Mouse (Mus musculus): Measurements from ENCODE around the gene Borcs6. TPM values are rescaled to one million over a fixed set of nuclear protein-coding genes. Genes with fewer than 3 reads are reported as not detected.

Gene Borcs6
- polyA plus RNA-seq, 1 experiment, result 22.1 TPM

DNA sequence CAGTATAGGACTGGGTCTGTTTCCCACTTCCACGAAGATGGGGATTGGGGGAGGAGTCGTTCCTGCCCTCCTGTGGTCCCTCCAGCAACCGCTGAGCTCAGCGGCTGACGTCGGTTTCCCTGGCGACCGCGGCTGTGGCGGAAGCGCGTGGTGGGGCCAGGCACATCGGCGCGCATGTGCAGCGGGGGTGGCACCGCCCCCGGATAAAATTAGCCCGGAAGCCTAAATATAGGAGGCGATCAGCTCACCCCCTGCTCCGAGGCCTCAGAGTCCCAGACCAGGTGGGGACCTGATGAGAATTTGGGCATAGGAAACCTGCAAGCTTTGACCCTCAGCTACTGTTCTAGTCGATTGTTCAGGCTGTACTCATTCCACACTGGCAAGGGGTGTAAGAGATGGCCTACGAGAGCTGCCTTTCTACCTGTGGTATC lies 40.4 kb downstream of the Borcs6 start:
- DNase-seq (ENCODE audit: low read depth), result peak; percentile 94
- TF ChIP-seq POLR2A (IDR thresholded peaks at IDR 0.05; ENCODE audit: borderline replicate concordance, extremely low read depth, insufficient read depth, insufficient read length, poor library complexity, severe bottlenecking) (no peak), CTCF (IDR thresholded peaks at IDR 0.05; ENCODE audit: borderline replicate concordance, extremely low read depth, insufficient read depth, insufficient read length) (0 out of 2 replicates have a peak, but pooled peaks have one; percentile 6)

DNA sequence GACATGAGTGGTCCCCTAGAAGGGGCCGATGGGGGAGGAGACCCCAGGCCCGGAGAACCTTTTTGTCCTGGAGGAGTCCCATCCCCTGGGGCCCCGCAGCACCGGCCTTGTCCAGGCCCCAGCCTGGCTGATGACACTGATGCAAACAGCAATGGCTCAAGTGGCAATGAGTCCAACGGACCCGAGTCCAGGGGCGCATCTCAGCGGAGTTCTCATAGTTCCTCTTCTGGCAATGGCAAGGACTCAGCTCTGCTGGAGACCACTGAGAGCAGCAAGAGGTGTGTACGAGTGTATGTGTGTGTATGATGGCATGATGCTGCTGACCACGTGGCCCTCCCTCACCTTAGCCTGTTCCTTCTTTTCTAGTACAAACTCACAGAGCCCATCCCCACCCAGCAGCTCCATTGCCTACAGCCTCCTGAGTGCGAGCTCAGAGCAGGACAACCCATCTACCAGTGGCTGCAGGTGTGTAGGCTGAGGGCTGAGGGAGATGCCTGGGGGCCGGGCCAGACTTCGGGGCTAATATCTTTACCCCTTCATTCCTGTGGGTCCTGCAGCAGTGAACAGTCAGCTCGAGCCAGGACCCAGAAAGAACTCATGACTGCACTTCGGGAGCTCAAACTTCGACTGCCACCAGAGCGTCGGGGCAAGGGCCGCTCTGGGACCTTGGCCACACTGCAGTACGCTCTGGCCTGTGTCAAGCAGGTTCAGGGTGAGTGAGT lies 41.3 kb downstream of the Borcs6 start:
- no peak for DNase-seq (ENCODE audit: low read depth)
- TF ChIP-seq POLR2A (IDR thresholded peaks at IDR 0.05; ENCODE audit: borderline replicate concordance, extremely low read depth, insufficient read depth, insufficient read length, poor library complexity, severe bottlenecking), result no peak
- TF ChIP-seq CTCF (IDR thresholded peaks at IDR 0.05; ENCODE audit: borderline replicate concordance, extremely low read depth, insufficient read depth, insufficient read length), result no peak

DNA sequence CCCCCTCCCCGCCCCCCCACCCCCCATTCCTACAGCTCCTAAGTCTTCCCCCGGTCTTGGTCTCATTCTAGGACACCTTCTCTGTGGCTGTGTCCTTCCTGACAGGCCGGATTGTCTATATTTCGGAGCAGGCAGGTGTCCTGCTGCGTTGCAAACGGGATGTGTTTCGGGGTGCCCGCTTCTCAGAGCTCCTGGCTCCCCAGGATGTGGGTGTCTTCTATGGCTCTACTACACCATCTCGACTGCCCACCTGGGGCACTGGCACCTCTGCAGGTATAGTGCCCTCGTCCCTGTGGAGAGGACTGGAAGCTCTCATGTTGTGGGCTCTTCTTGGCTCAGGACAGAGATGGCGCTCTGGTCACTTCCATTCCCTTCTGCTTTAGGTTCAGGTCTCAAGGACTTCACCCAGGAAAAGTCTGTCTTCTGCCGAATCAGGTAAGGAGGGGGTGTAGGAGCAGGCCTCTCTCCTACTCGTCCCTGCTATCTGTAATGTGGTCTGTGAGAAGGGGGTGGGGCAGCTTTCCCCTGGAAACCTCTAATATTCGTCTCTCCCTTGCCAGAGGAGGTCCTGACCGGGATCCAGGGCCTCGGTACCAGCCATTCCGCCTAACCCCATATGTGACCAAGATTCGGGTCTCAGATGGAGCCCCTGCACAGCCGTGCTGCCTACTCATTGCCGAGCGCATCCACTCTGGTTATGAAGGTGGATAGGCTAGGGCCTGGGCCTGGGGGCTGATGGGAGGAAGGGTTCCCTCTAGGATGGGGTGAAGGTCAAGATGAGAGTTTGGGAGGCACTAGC lies 42.3 kb downstream of the Borcs6 start:
- no peak for DNase-seq (ENCODE audit: low read depth)
- TF ChIP-seq CTCF (IDR thresholded peaks at IDR 0.05; ENCODE audit: borderline replicate concordance, extremely low read depth, insufficient read depth, insufficient read length) (no peak), POLR2A (IDR thresholded peaks at IDR 0.05; ENCODE audit: borderline replicate concordance, extremely low read depth, insufficient read depth, insufficient read length, poor library complexity, severe bottlenecking) (no peak)

DNA sequence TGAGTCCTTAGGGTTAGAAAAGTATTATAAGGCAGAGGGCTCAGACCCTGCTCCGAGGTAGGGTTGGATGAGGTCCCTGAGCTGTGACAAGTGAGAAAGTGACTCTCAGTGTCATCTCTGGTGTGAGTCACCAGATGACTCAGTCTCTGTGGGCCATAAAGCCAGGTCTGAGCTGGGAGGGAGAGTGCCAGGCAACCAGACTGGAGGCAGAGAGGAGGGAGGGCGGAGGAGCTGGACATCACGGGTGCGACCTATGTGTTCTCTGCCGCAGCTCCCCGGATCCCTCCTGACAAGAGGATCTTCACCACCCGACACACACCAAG lies 42.8 kb downstream of the Borcs6 start:
- DNase-seq (ENCODE audit: low read depth), result no peak
- TF ChIP-seq POLR2A (IDR thresholded peaks at IDR 0.05; ENCODE audit: borderline replicate concordance, extremely low read depth, insufficient read depth, insufficient read length, poor library complexity, severe bottlenecking), result no peak
- no peak for TF ChIP-seq CTCF (IDR thresholded peaks at IDR 0.05; ENCODE audit: borderline replicate concordance, extremely low read depth, insufficient read depth, insufficient read length)

DNA sequence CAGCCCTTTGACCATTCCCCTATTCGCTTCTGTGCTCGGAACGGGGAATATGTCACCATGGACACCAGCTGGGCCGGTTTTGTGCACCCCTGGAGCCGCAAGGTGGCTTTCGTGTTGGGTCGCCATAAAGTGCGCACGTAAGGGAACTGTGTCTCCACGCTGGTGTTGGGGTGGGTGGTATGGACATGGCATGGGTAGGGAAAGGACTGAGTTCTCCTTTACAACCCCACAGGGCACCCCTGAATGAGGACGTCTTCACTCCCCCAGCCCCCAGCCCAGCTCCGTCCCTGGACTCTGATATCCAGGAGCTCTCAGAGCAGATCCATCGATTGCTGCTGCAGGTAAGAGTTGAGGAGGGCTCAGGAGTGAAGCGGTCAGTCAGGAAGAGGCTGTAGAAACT lies 43.6 kb downstream of the Borcs6 start:
- no peak for TF ChIP-seq POLR2A (IDR thresholded peaks at IDR 0.05; ENCODE audit: borderline replicate concordance, extremely low read depth, insufficient read depth, insufficient read length, poor library complexity, severe bottlenecking)
- TF ChIP-seq CTCF (IDR thresholded peaks at IDR 0.05; ENCODE audit: borderline replicate concordance, extremely low read depth, insufficient read depth, insufficient read length), result no peak
- DNase-seq (ENCODE audit: low read depth), result no peak

DNA sequence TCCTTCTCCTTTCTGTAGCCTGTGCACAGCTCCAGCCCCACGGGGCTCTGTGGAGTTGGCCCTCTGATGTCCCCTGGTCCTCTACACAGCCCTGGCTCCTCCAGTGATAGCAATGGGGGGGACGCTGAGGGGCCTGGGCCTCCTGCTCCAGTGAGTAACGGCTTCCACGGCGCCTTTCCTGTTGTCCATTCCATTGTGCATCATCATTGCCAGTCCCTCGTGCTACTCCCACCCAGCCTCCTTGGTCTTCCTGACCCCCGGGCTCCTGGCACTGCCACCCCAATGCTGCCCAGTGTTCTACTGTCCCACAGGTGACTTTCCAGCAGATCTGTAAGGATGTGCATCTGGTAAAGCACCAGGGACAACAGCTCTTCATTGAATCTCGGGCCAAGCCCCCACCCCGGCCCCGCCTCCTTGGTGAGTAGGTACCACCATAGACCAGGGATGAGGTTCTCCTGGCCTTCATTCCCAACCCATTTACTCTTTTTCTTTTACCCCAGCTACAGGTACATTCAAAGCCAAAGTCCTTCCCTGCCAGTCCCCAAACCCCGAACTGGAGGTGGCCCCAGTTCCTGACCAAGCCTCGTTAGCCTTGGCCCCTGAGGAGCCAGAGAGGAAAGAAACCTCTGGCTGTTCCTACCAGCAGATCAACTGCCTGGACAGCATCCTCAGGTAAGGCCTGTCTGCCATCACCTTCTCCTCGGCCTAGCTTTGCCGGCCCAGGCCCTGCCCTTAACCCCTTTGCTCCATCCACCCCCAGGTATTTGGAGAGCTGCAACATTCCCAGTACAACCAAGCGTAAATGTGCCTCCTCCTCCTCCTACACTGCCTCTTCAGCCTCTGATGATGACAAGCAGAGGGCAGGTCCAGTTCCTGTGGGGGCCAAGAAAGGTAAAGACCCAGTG lies 44.3 kb downstream of the Borcs6 start:
- TF ChIP-seq CTCF (IDR thresholded peaks at IDR 0.05; ENCODE audit: borderline replicate concordance, extremely low read depth, insufficient read depth, insufficient read length), result no peak
- no peak for TF ChIP-seq POLR2A (IDR thresholded peaks at IDR 0.05; ENCODE audit: borderline replicate concordance, extremely low read depth, insufficient read depth, insufficient read length, poor library complexity, severe bottlenecking)
- no peak for DNase-seq (ENCODE audit: low read depth)

DNA sequence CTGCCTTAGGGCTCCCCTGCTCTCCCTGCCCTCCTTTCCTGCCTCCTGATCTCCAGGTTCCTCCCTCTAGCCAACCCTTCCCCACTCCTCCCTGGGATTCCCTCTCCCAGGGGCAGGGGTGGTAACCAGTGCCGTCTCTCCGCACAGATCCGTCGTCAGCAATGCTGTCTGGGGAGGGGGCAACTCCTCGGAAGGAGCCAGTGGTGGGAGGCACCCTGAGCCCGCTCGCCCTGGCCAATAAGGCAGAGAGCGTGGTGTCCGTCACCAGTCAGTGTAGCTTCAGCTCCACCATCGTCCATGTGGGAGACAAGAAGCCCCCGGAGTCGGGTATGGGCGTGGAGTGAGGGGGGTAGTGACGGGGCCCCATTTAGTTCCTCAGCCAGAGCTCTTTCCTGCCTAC lies 45.0 kb downstream of the Borcs6 start:
- no peak for TF ChIP-seq CTCF (IDR thresholded peaks at IDR 0.05; ENCODE audit: borderline replicate concordance, extremely low read depth, insufficient read depth, insufficient read length)
- no peak for TF ChIP-seq POLR2A (IDR thresholded peaks at IDR 0.05; ENCODE audit: borderline replicate concordance, extremely low read depth, insufficient read depth, insufficient read length, poor library complexity, severe bottlenecking)
- no peak for DNase-seq (ENCODE audit: low read depth)

DNA sequence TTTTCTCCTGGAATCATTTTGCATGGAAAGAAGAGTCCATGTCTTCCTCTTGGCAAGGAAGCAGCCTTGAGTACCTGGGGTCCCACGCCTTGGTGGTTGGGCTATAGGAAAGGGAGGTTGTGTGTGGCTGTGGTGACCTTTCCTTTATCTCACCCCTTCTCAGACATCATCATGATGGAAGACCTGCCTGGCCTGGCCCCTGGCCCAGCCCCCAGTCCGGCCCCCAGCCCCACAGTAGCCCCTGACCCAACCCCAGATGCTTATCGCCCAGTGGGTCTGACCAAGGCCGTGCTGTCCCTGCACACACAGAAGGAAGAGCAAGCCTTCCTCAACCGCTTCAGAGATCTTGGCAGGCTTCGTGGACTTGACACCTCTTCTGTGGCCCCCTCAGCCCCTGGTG lies 45.7 kb downstream of the Borcs6 start:
- TF ChIP-seq POLR2A (IDR thresholded peaks at IDR 0.05; ENCODE audit: borderline replicate concordance, extremely low read depth, insufficient read depth, insufficient read length, poor library complexity, severe bottlenecking), result no peak
- no peak for TF ChIP-seq CTCF (IDR thresholded peaks at IDR 0.05; ENCODE audit: borderline replicate concordance, extremely low read depth, insufficient read depth, insufficient read length)
- no peak for DNase-seq (ENCODE audit: low read depth)

DNA sequence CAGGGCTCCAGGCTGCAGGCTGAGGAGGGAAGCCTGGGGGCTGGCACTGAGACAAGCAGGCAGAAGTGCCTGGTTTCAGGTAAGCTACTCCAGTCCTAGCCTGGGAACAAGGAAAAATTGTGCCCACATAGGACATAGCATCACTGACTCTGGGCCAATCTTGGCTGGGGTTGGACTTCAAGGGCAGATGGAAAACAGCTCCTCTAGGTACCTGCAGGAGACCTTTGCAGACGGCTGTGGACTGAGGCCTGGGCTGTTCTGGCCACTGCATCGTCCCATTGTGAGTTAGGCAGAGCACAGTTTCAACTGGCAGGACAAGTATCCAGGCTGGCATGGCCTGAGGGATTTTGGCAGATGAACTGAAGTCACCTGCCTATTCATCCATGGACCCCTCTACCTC lies 46.3 kb downstream of the Borcs6 start:
- DNase-seq (ENCODE audit: low read depth), result no peak
- no peak for TF ChIP-seq POLR2A (IDR thresholded peaks at IDR 0.05; ENCODE audit: borderline replicate concordance, extremely low read depth, insufficient read depth, insufficient read length, poor library complexity, severe bottlenecking)
- no peak for TF ChIP-seq CTCF (IDR thresholded peaks at IDR 0.05; ENCODE audit: borderline replicate concordance, extremely low read depth, insufficient read depth, insufficient read length)

DNA sequence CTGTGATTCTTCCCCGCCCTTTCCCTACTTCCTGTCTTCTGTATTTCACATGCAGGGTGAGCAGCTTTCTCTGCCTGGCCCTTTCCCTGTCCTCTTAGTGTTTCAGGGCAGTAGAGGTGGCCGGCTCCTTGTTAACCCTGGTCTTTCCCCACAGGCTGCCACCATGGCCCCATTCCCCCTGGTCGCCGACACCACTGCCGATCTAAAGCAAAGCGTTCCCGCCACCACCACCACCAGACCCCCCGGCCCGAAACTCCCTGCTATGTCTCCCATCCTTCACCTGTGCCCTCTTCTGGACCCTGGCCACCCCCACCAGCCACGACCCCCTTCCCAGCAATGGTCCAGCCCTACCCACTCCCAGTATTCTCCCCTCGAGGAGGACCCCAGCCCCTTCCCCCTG lies 46.8 kb downstream of the Borcs6 start:
- DNase-seq (ENCODE audit: low read depth), result no peak
- TF ChIP-seq POLR2A (IDR thresholded peaks at IDR 0.05; ENCODE audit: borderline replicate concordance, extremely low read depth, insufficient read depth, insufficient read length, poor library complexity, severe bottlenecking) (no peak), CTCF (IDR thresholded peaks at IDR 0.05; ENCODE audit: borderline replicate concordance, extremely low read depth, insufficient read depth, insufficient read length) (no peak)

DNA sequence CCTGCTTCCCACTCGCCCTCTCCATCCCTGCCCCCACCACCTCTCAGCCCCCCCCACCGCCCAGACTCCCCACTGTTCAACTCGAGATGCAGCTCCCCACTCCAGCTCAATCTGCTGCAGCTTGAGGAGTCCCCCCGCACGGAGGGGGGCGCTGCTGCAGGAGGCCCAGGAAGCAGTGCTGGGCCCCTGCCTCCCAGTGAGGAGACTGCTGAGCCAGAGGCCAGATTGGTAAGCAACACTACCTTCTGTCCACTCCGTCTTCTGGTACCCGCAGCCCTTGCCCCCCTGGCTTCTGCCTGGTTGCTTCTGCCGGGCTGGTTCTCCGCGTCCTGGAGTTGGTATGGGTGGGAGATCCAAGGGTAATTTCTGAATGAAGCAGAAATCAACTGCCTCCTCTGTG lies 47.3 kb downstream of the Borcs6 start:
- TF ChIP-seq CTCF (IDR thresholded peaks at IDR 0.05; ENCODE audit: borderline replicate concordance, extremely low read depth, insufficient read depth, insufficient read length), result no peak
- no peak for TF ChIP-seq POLR2A (IDR thresholded peaks at IDR 0.05; ENCODE audit: borderline replicate concordance, extremely low read depth, insufficient read depth, insufficient read length, poor library complexity, severe bottlenecking)
- DNase-seq (ENCODE audit: low read depth), result no peak

Measured in brain, embryonic 14.5 days (tissue).